Mouse (Mus musculus) WW6 (cell line): ENCODE results near the gene Maml2.

Source experiments
- DNase-seq: peaks from one replicate; pipeline ENCODE4 v3.0.0-alpha.2; 2013; ENCODE audit warnings: low read depth, low spot score

Gene Maml2

GRCm38 (mm10) chr9:13533076-13533707 is 235.4 kb downstream of the Maml2 start:
- no peak for DNase-seq

- DNase-seq, result no peak
These were observed 238.0 kb downstream of the Maml2 start for GRCm38 (mm10) chr9:13535803-13536202.

GRCm38 (mm10) chr9:13536419-13537261 is 238.9 kb downstream of the Maml2 start:
- DNase-seq, result no peak

GRCm38 (mm10) chr9:13538200-13538599 is 240.4 kb downstream of the Maml2 start:
- no peak for DNase-seq

- no peak for DNase-seq
These were observed 241.8 kb downstream of the Maml2 start for GRCm38 (mm10) chr9:13539535-13539934.

GRCm38 (mm10) chr9:13540227-13540626 is 242.5 kb downstream of the Maml2 start:
- DNase-seq, result no peak

- DNase-seq, result no peak
These were observed 243.0 kb downstream of the Maml2 start for GRCm38 (mm10) chr9:13540781-13541180.

- DNase-seq, result no peak
These were observed 245.4 kb downstream of the Maml2 start for GRCm38 (mm10) chr9:13543167-13543566.

GRCm38 (mm10) chr9:13544133-13544532 is 246.4 kb downstream of the Maml2 start:
- DNase-seq, result no peak

- no peak for DNase-seq
These were observed 248.0 kb downstream of the Maml2 start for GRCm38 (mm10) chr9:13545726-13546125.

GRCm38 (mm10) chr9:13549911-13550310 is 252.2 kb downstream of the Maml2 start:
- no peak for DNase-seq

GRCm38 (mm10) chr9:13552380-13553052 is 254.8 kb downstream of the Maml2 start:
- no peak for DNase-seq

GRCm38 (mm10) chr9:13554773-13555172 is 257.0 kb downstream of the Maml2 start:
- DNase-seq, result no peak

GRCm38 (mm10) chr9:13555973-13556481 is 258.3 kb downstream of the Maml2 start:
- no peak for DNase-seq

GRCm38 (mm10) chr9:13556696-13557095 is 258.9 kb downstream of the Maml2 start:
- no peak for DNase-seq

GRCm38 (mm10) chr9:13558811-13559372 is 261.1 kb downstream of the Maml2 start:
- no peak for DNase-seq

GRCm38 (mm10) chr9:13560651-13561050 is 262.9 kb downstream of the Maml2 start:
- no peak for DNase-seq

GRCm38 (mm10) chr9:13561335-13561734 is 263.6 kb downstream of the Maml2 start:
- no peak for DNase-seq

GRCm38 (mm10) chr9:13563475-13564414 is 266.0 kb downstream of the Maml2 start:
- DNase-seq, result no peak

- DNase-seq, result no peak
These were observed 267.7 kb downstream of the Maml2 start for GRCm38 (mm10) chr9:13565343-13566019.
